14 mouse cellular contexts compared by ENCODE assay signal in the genomic region with DNA sequence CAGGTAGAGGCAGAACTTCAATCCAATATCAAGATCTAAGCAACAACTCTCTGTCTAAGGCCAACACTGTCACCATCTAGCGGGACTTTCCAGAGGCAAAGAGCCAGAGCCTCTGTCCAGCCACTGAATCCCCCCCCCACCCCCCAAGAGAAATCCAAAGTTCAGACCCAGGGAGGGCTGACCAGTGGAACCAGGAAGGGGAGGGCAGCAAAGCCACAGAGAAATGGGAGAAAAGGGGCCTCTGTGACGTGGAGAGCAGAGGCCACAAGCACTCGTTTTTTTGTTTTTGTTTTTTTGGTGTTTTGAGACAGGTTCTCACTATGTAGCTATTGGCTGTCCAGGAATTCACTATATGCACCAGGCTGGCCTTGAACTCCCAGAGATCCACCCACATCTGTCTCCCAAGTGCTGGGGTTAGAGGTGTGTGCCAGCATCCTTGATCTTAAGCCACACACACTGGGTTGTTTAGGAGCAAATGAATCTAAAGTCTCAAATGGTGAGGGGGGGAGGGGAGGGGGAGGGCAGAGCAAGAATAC. TPM values are rescaled to one million over a fixed set of nuclear protein-coding genes. Genes with fewer than 3 reads are reported as not detected.
DNase-seq lines count a peak whose midpoint lies in the region; ATAC-seq lines count a peak whose summit lies in the region.
"Had no signal": no experiment of that assay in that cellular context is flagged by ENCODE, and none has a peak within 500 bp of the region (broad histone marks: within the 10 kb centered on the region; RNA-seq: fewer than 3 reads in every experiment).

No protein-coding gene starts in this region.

- no peaks in the 10 kb centered on the region for H3K9me3 ChIP-seq in erythroblast, embryonic 14.5 days (ENCODE audit: control insufficient read depth, low read length)
- no peaks in the 10 kb centered on the region for H3K9me3 ChIP-seq in kidney, embryonic 14.5 days (ENCODE audit: control insufficient read depth, low read length)
- no peaks in the 10 kb centered on the region for H3K9me3 ChIP-seq in embryonic facial prominence, embryonic 13.5 days
- H3K9me3 ChIP-seq in liver, embryonic 15.5 days (replicated peaks): no peaks in the 10 kb centered on the region

- no peak overlapping the region for H3K27ac ChIP-seq in kidney, embryonic 14.5 days (ENCODE audit: low read depth, low read length)
- H3K27ac ChIP-seq in embryonic facial prominence, embryonic 13.5 days: no peak overlapping the region
- peak overlapping the region; percentile 98 for H3K27ac ChIP-seq in liver, embryonic 15.5 days (replicated peaks)
- H3K27ac ChIP-seq: hindbrain, postnatal 0 days; left cerebral cortex, adult 2 months had no signal

- H3K4me1 ChIP-seq in erythroblast, embryonic 14.5 days (ENCODE audit: control insufficient read depth): peaks cover 64% of the 10 kb centered on the region
- peaks cover 14% of the 10 kb centered on the region for H3K4me1 ChIP-seq in kidney, embryonic 14.5 days (ENCODE audit: control insufficient read depth, insufficient read depth, low read length)
- H3K4me1 ChIP-seq in embryonic facial prominence, embryonic 13.5 days: peaks cover 27% of the 10 kb centered on the region
- H3K4me1 ChIP-seq in liver, embryonic 15.5 days (replicated peaks): peaks cover 59% of the 10 kb centered on the region

- 73% methylated on average over 3 of the region's 3 CpGs for whole genome bisulfite sequencing in kidney, embryonic 14.5 days
- WGBS in embryonic facial prominence, embryonic 13.5 days: 77% methylated on average over 3 of the region's 3 CpGs
- 70% methylated on average over 3 of the region's 3 CpGs for WGBS in liver, embryonic 15.5 days (ENCODE audit: insufficient replicate concordance)

- peaks cover 20% of the 10 kb centered on the region for H3K36me3 ChIP-seq in erythroblast, embryonic 14.5 days (ENCODE audit: control insufficient read depth)
- H3K36me3 ChIP-seq in kidney, embryonic 14.5 days (ENCODE audit: control insufficient read depth, insufficient read depth, low read length): peaks cover 1% of the 10 kb centered on the region
- H3K36me3 ChIP-seq in embryonic facial prominence, embryonic 13.5 days: peaks cover 3% of the 10 kb centered on the region
- H3K36me3 ChIP-seq in liver, embryonic 15.5 days (replicated peaks): peaks cover 16% of the 10 kb centered on the region

- DNase-seq in kidney, adult 9 months: peak; percentile 54
- DNase-seq in urinary bladder, postnatal 14 days (ENCODE audit: low spot score): no peak
- DNase-seq: B cell, adult 2 months; right cerebral cortex, postnatal 4 days; thymus, adult 2 months had no signal

- no peak for ATAC-seq in erythroblast, adult 5-6 weeks (replicated peaks; ENCODE audit: low FRiP score, poor library complexity, severe bottlenecking)
- no peak for ATAC-seq in kidney, embryonic 14.5 days (ENCODE audit: low FRiP score, low TSS enrichment)
- no peak for ATAC-seq in embryonic facial prominence, embryonic 13.5 days (ENCODE audit: insufficient number of reproducible peaks, insufficient read depth, low FRiP score, low TSS enrichment, low read depth)
- ATAC-seq in liver, embryonic 15.5 days (ENCODE audit: insufficient read depth): no peak
- ATAC-seq in megakaryocyte, adult 5-6 weeks (ENCODE audit: poor library complexity, severe bottlenecking): no peak
- ATAC-seq: forebrain, embryonic 14.5 days; hindbrain, postnatal 0 days had no signal

- peak overlapping the region; percentile 74 for H3K4me3 ChIP-seq in erythroblast, embryonic 14.5 days (replicated peaks)
- no peak overlapping the region for H3K4me3 ChIP-seq in kidney, embryonic 14.5 days (ENCODE audit: low read length)
- H3K4me3 ChIP-seq in embryonic facial prominence, embryonic 13.5 days: no peak overlapping the region
- H3K4me3 ChIP-seq in liver, embryonic 15.5 days (replicated peaks): peak overlapping the region; percentile 92; the same call in 1 of the 2 replicates
- H3K4me3 ChIP-seq: left cerebral cortex, adult 2 months had no signal

- no peak overlapping the region for H3K4me2 ChIP-seq in kidney, embryonic 14.5 days (replicated peaks; ENCODE audit: low read depth, low read length)
- no peak overlapping the region for H3K4me2 ChIP-seq in embryonic facial prominence, embryonic 13.5 days
- peak overlapping the region; percentile 95 for H3K4me2 ChIP-seq in liver, embryonic 15.5 days

- H3K9ac ChIP-seq in kidney, embryonic 14.5 days (ENCODE audit: low read depth, low read length): no peak overlapping the region
- 0 out of 2 replicates have a peak overlapping the region, but pooled peaks have one; percentile 17 for H3K9ac ChIP-seq in embryonic facial prominence, embryonic 13.5 days
- peak overlapping the region; percentile 59; the same call in 1 of the 2 replicates for H3K9ac ChIP-seq in liver, embryonic 15.5 days

- H3K27me3 ChIP-seq in erythroblast, embryonic 14.5 days (ENCODE audit: control insufficient read depth): peaks cover 24% of the 10 kb centered on the region
- no peaks in the 10 kb centered on the region for H3K27me3 ChIP-seq in kidney, embryonic 14.5 days (ENCODE audit: control insufficient read depth, insufficient read depth, low read length)
- H3K27me3 ChIP-seq in embryonic facial prominence, embryonic 13.5 days: no peaks in the 10 kb centered on the region
- peaks cover 9% of the 10 kb centered on the region for H3K27me3 ChIP-seq in liver, embryonic 15.5 days

RNA-seq across cellular contexts. Expression of gene Slc25a39, which starts 2.1 kb away (rescaled TPM):
- polyA plus RNA-seq in erythroblast, embryonic 14.5 days (2012): 579 and 725 TPM in 2 replicates
- total RNA-seq in erythroblast, adult 5-6 weeks (2015; ENCODE audit: low replicate concordance): 461 and 462 TPM in 2 replicates
- 236 and 290 TPM in 2 replicates for total RNA-seq in erythroblast, adult 5-6 weeks (2017; ENCODE audit: low replicate concordance)
- polyA plus RNA-seq in kidney, embryonic 14.5 days (2014; fragmentation: Nextera tagmentation; extraction: Ambion mirVana): 224 and 274 TPM in 2 replicates
- 191 and 195 TPM in 2 replicates for polyA plus RNA-seq in embryonic facial prominence, embryonic 13.5 days (2015; fragmentation: Nextera tagmentation; extraction: Ambion mirVana)
- polyA plus RNA-seq in liver, embryonic 15.5 days (2015; fragmentation: Nextera tagmentation; extraction: Ambion mirVana): 451 and 525 TPM in 2 replicates
- 41.5 and 47.5 TPM in 2 replicates for total RNA-seq in megakaryocyte, adult 5-6 weeks (2015)
- total RNA-seq in megakaryocyte, adult 5-6 weeks (2017): 20.5 and 22.8 TPM in 2 replicates

RNA-seq across cellular contexts. Expression of gene Rundc3a, which starts 16.7 kb away (rescaled TPM):
- 1.8 and 2.1 TPM in 2 replicates for polyA plus RNA-seq in erythroblast, embryonic 14.5 days (2012)
- 3.1 TPM in 1 of 2 replicates, not detected in the other for total RNA-seq in erythroblast, adult 5-6 weeks (2015; ENCODE audit: low replicate concordance)
- total RNA-seq in erythroblast, adult 5-6 weeks (2017; ENCODE audit: low replicate concordance): 2.7 and 7.5 TPM in 2 replicates
- 1.7 and 1.9 TPM in 2 replicates for polyA plus RNA-seq in kidney, embryonic 14.5 days (2014; fragmentation: Nextera tagmentation; extraction: Ambion mirVana)
- polyA plus RNA-seq in embryonic facial prominence, embryonic 13.5 days (2015; fragmentation: Nextera tagmentation; extraction: Ambion mirVana): 3.6 and 5.2 TPM in 2 replicates
- 2.2 and 2.4 TPM in 2 replicates for polyA plus RNA-seq in liver, embryonic 15.5 days (2015; fragmentation: Nextera tagmentation; extraction: Ambion mirVana)
- not detected in 2 replicates for total RNA-seq in megakaryocyte, adult 5-6 weeks (2015)
- total RNA-seq in megakaryocyte, adult 5-6 weeks (2017): not detected in 2 replicates

RNA-seq across cellular contexts. Expression of gene Grn, which starts 20.3 kb away (rescaled TPM):
- 1.8 and 2.6 TPM in 2 replicates for polyA plus RNA-seq in erythroblast, embryonic 14.5 days (2012)
- total RNA-seq in erythroblast, adult 5-6 weeks (2015; ENCODE audit: low replicate concordance): 85.7 and 90.1 TPM in 2 replicates
- total RNA-seq in erythroblast, adult 5-6 weeks (2017; ENCODE audit: low replicate concordance): 26.3 and 56.1 TPM in 2 replicates
- polyA plus RNA-seq in kidney, embryonic 14.5 days (2014; fragmentation: Nextera tagmentation; extraction: Ambion mirVana): 81.0 and 103 TPM in 2 replicates
- polyA plus RNA-seq in embryonic facial prominence, embryonic 13.5 days (2015; fragmentation: Nextera tagmentation; extraction: Ambion mirVana): 124 and 126 TPM in 2 replicates
- 94.8 and 121 TPM in 2 replicates for polyA plus RNA-seq in liver, embryonic 15.5 days (2015; fragmentation: Nextera tagmentation; extraction: Ambion mirVana)
- total RNA-seq in megakaryocyte, adult 5-6 weeks (2015): 509 and 566 TPM in 2 replicates
- total RNA-seq in megakaryocyte, adult 5-6 weeks (2017): 201 and 225 TPM in 2 replicates

RNA-seq across cellular contexts. Expression of gene Fam171a2, which starts 37.6 kb away (rescaled TPM):
- 0.01 and 0.02 TPM in 2 replicates for polyA plus RNA-seq in erythroblast, embryonic 14.5 days (2012)
- total RNA-seq in erythroblast, adult 5-6 weeks (2015; ENCODE audit: low replicate concordance): not detected in 2 replicates
- not detected in 2 replicates for total RNA-seq in erythroblast, adult 5-6 weeks (2017; ENCODE audit: low replicate concordance)
- 12.3 and 14.7 TPM in 2 replicates for polyA plus RNA-seq in kidney, embryonic 14.5 days (2014; fragmentation: Nextera tagmentation; extraction: Ambion mirVana)
- polyA plus RNA-seq in embryonic facial prominence, embryonic 13.5 days (2015; fragmentation: Nextera tagmentation; extraction: Ambion mirVana): 8.1 and 8.2 TPM in 2 replicates
- polyA plus RNA-seq in liver, embryonic 15.5 days (2015; fragmentation: Nextera tagmentation; extraction: Ambion mirVana): 0.28 and 0.61 TPM in 2 replicates
- total RNA-seq in megakaryocyte, adult 5-6 weeks (2015): 0.09 TPM in 1 of 2 replicates, not detected in the other
- not detected in 2 replicates for total RNA-seq in megakaryocyte, adult 5-6 weeks (2017)

RNA-seq across cellular contexts. Expression of gene Slc4a1, which starts 43.9 kb away (rescaled TPM):
- 575 and 672 TPM in 2 replicates for polyA plus RNA-seq in erythroblast, embryonic 14.5 days (2012)
- total RNA-seq in erythroblast, adult 5-6 weeks (2015; ENCODE audit: low replicate concordance): 4,977 and 5,433 TPM in 2 replicates
- total RNA-seq in erythroblast, adult 5-6 weeks (2017; ENCODE audit: low replicate concordance): 6,454 and 7,565 TPM in 2 replicates
- polyA plus RNA-seq in kidney, embryonic 14.5 days (2014; fragmentation: Nextera tagmentation; extraction: Ambion mirVana): 3.0 and 3.3 TPM in 2 replicates
- polyA plus RNA-seq in embryonic facial prominence, embryonic 13.5 days (2015; fragmentation: Nextera tagmentation; extraction: Ambion mirVana): 6.3 and 16.6 TPM in 2 replicates
- polyA plus RNA-seq in liver, embryonic 15.5 days (2015; fragmentation: Nextera tagmentation; extraction: Ambion mirVana): 1,073 and 1,204 TPM in 2 replicates
- 3.3 and 8.2 TPM in 2 replicates for total RNA-seq in megakaryocyte, adult 5-6 weeks (2015)
- 3.3 and 7.2 TPM in 2 replicates for total RNA-seq in megakaryocyte, adult 5-6 weeks (2017)

Comparison
In these comparisons a context has a peak if more than half of its experiments do, and no peak if none do; other contexts are left out.
1. H3K4me3 ChIP-seq: peak in erythroblast, embryonic 14.5 days (single experiment) and liver, embryonic 15.5 days (single experiment); none in kidney, embryonic 14.5 days (single experiment) and embryonic facial prominence, embryonic 13.5 days (single experiment).
2. RNA of gene Grn, which starts 20.3 kb away (polyA plus RNA-seq): 124 to 126 TPM in embryonic facial prominence, embryonic 13.5 days, 81.0 to 103 TPM in kidney, embryonic 14.5 days and 94.8 to 121 TPM in liver, embryonic 15.5 days; 1.8 to 2.6 TPM in erythroblast, embryonic 14.5 days; every median in the first group is over 10 times any median in the second.